In genomic region chr1:155145620-155146019, GRCm38 (mm10) we compare ENCODE assay signal across 8 mouse cellular contexts. TPM values are rescaled to one million over a fixed set of nuclear protein-coding genes. Genes with fewer than 3 reads are reported as not detected.
DNase-seq lines count a peak whose midpoint lies in the region; ATAC-seq and TF ChIP-seq lines count a peak whose summit lies in the region.

No protein-coding gene starts in this region.

- ATAC-seq in limb, embryonic 12.5 days (ENCODE audit: insufficient number of reproducible peaks, insufficient read depth, low FRiP score, low TSS enrichment, low read depth): no peak
- no peak for ATAC-seq in embryonic facial prominence, embryonic 14.5 days (ENCODE audit: low read depth)
- no peak for ATAC-seq in liver, embryonic 14.5 days (ENCODE audit: insufficient read depth)
- no peak for ATAC-seq in stomach, embryonic 14.5 days (ENCODE audit: insufficient number of reproducible peaks, insufficient read depth, low FRiP score, low read depth)

- no peaks in the 10 kb centered on the region for H3K27me3 ChIP-seq in limb, embryonic 12.5 days
- H3K27me3 ChIP-seq in limb, embryonic 10.5 days (ENCODE audit: low read depth, poor library complexity, severe bottlenecking): no peaks in the 10 kb centered on the region
- H3K27me3 ChIP-seq in embryonic facial prominence, embryonic 14.5 days (replicated peaks; ENCODE audit: control insufficient read depth, insufficient read depth, low read length): no peaks in the 10 kb centered on the region
- H3K27me3 ChIP-seq in liver, embryonic 14.5 days (ENCODE audit: control insufficient read depth, insufficient read depth, low read length): no peaks in the 10 kb centered on the region
- H3K27me3 ChIP-seq in stomach, embryonic 14.5 days (ENCODE audit: control insufficient read depth, insufficient read depth, low read length): no peaks in the 10 kb centered on the region

- intact Hi-C loops in left cerebral cortex, adult 2 months (cut with DNase I): no loop called here

- no peak for DNase-seq in limb, embryonic 10.5 days (ENCODE audit: low spot score)
- DNase-seq in embryonic facial prominence, embryonic 14.5 days (ENCODE audit: low spot score): peak; percentile 38
- no peak for DNase-seq in liver, embryonic 14.5 days (ENCODE audit: low read depth in 3 of 3, low spot score in 3 of 3)
- no peak for DNase-seq in left cerebral cortex, adult 18-20 months (ENCODE audit: low spot score in 2 of 2)
- no peak for DNase-seq in left cerebral cortex, adult 2 months (ENCODE audit: extremely low spot score in 1 of 2, low spot score in 2 of 2)
- no peak for DNase-seq in gastrocnemius, postnatal 10 days

- 40% methylated on average over 6 of the region's 6 CpGs for WGBS in limb, embryonic 12.5 days
- 61% methylated on average over 6 of the region's 6 CpGs for WGBS in limb, embryonic 10.5 days
- 41% methylated on average over 6 of the region's 6 CpGs for WGBS in embryonic facial prominence, embryonic 14.5 days
- 21% methylated on average over 6 of the region's 6 CpGs for WGBS in liver, embryonic 14.5 days (ENCODE audit: insufficient replicate concordance)
- WGBS in stomach, embryonic 14.5 days: 22% methylated on average over 6 of the region's 6 CpGs

- TF ChIP-seq CTCF in liver, embryonic 14.5 days (IDR thresholded peaks at IDR 0.05; ENCODE audit: low read depth): no peak
- TF ChIP-seq CTCF in left cerebral cortex, adult 2 months (IDR thresholded peaks at IDR 0.05): no peak

- no peaks in the 10 kb centered on the region for H3K36me3 ChIP-seq in limb, embryonic 12.5 days
- no peaks in the 10 kb centered on the region for H3K36me3 ChIP-seq in limb, embryonic 10.5 days
- no peaks in the 10 kb centered on the region for H3K36me3 ChIP-seq in embryonic facial prominence, embryonic 14.5 days (ENCODE audit: control insufficient read depth, insufficient read depth, low read length)
- H3K36me3 ChIP-seq in liver, embryonic 14.5 days (replicated peaks; ENCODE audit: control insufficient read depth, insufficient read depth, low read depth): no peaks in the 10 kb centered on the region
- H3K36me3 ChIP-seq in stomach, embryonic 14.5 days (ENCODE audit: control insufficient read depth, insufficient read depth, low read length): no peaks in the 10 kb centered on the region

- peak overlapping the region; percentile 37 for H3K4me3 ChIP-seq in limb, embryonic 12.5 days (replicated peaks)
- no peak overlapping the region for H3K4me3 ChIP-seq in limb, embryonic 10.5 days
- H3K4me3 ChIP-seq in embryonic facial prominence, embryonic 14.5 days (ENCODE audit: low read depth, low read length): peak overlapping the region; percentile 50
- H3K4me3 ChIP-seq in liver, embryonic 14.5 days (ENCODE audit: insufficient read depth in 1 of 2, low read depth in 2 of 2, low read length in 2 of 2): no peak overlapping the region
- peak overlapping the region; percentile 33; the same call in 1 of the 2 replicates for H3K4me3 ChIP-seq in stomach, embryonic 14.5 days (ENCODE audit: low read depth, low read length)
- no peak overlapping the region for H3K4me3 ChIP-seq in left cerebral cortex, adult 2 months

- peaks cover 10% of the 10 kb centered on the region; the same call in 1 of the 2 replicates for H3K4me1 ChIP-seq in limb, embryonic 12.5 days (replicated peaks)
- peaks cover 4% of the 10 kb centered on the region for H3K4me1 ChIP-seq in limb, embryonic 10.5 days
- peaks cover 5% of the 10 kb centered on the region; the same call in 1 of the 2 replicates for H3K4me1 ChIP-seq in embryonic facial prominence, embryonic 14.5 days (ENCODE audit: control insufficient read depth, insufficient read depth, low read length)
- no peaks in the 10 kb centered on the region for H3K4me1 ChIP-seq in liver, embryonic 14.5 days (replicated peaks; ENCODE audit: control insufficient read depth in 2 of 2, insufficient read depth in 2 of 2, low read length in 1 of 2)
- H3K4me1 ChIP-seq in stomach, embryonic 14.5 days (ENCODE audit: control insufficient read depth, insufficient read depth, low read length): no peaks in the 10 kb centered on the region

- H3K9me3 ChIP-seq in limb, embryonic 12.5 days: no peaks in the 10 kb centered on the region
- no peaks in the 10 kb centered on the region for H3K9me3 ChIP-seq in limb, embryonic 10.5 days (replicated peaks)
- no peaks in the 10 kb centered on the region for H3K9me3 ChIP-seq in embryonic facial prominence, embryonic 14.5 days (ENCODE audit: control insufficient read depth, low read length)
- H3K9me3 ChIP-seq in liver, embryonic 14.5 days (ENCODE audit: control insufficient read depth, low read length): no peaks in the 10 kb centered on the region
- no peaks in the 10 kb centered on the region for H3K9me3 ChIP-seq in stomach, embryonic 14.5 days (ENCODE audit: control insufficient read depth, low read depth, low read length)

- H3K27ac ChIP-seq in limb, embryonic 12.5 days: no peak overlapping the region
- no peak overlapping the region for H3K27ac ChIP-seq in limb, embryonic 10.5 days
- no peak overlapping the region; the same call in 1 of the 2 replicates for H3K27ac ChIP-seq in embryonic facial prominence, embryonic 14.5 days (replicated peaks; ENCODE audit: low read depth, low read length)
- H3K27ac ChIP-seq in liver, embryonic 14.5 days: no peak overlapping the region
- H3K27ac ChIP-seq in stomach, embryonic 14.5 days (ENCODE audit: low read length): peak overlapping the region; percentile 0; the same call in 1 of the 2 replicates
- H3K27ac ChIP-seq in left cerebral cortex, adult 2 months: no peak overlapping the region; the same call in 1 of the 2 replicates

- H3K4me2 ChIP-seq in limb, embryonic 12.5 days: peak overlapping the region; percentile 53
- H3K4me2 ChIP-seq in embryonic facial prominence, embryonic 14.5 days (ENCODE audit: low read depth, low read length): peak overlapping the region; percentile 65
- H3K4me2 ChIP-seq in liver, embryonic 14.5 days (ENCODE audit: low read depth): peak overlapping the region; percentile 49
- peak overlapping the region; percentile 49 for H3K4me2 ChIP-seq in stomach, embryonic 14.5 days (replicated peaks; ENCODE audit: low read depth, low read length)

- no peak overlapping the region for H3K9ac ChIP-seq in limb, embryonic 12.5 days (replicated peaks)
- H3K9ac ChIP-seq in embryonic facial prominence, embryonic 14.5 days (ENCODE audit: low read depth, low read length): peak overlapping the region; percentile 67
- H3K9ac ChIP-seq in liver, embryonic 14.5 days (replicated peaks): no peak overlapping the region
- no peak overlapping the region for H3K9ac ChIP-seq in stomach, embryonic 14.5 days (replicated peaks; ENCODE audit: low read depth, low read length)

- TF ChIP-seq EP300 in liver, embryonic 14.5 days (IDR thresholded peaks at IDR 0.05; ENCODE audit: low read depth): no peak

RNA-seq across cellular contexts. Expression of gene Mr1, which starts 1.0 kb away (rescaled TPM):
- polyA plus RNA-seq in limb, embryonic 12.5 days (2016; fragmentation: Nextera tagmentation; extraction: Ambion mirVana): 4.0 and 5.0 TPM in 2 replicates
- polyA plus RNA-seq in limb, embryonic 10.5 days (2016; fragmentation: Nextera tagmentation; extraction: Ambion mirVana): 0.62 and 1.5 TPM in 2 replicates
- 6.8 and 7.9 TPM in 2 replicates for polyA plus RNA-seq in embryonic facial prominence, embryonic 14.5 days (2014; fragmentation: Nextera tagmentation; extraction: Ambion mirVana)
- polyA plus RNA-seq in liver, embryonic 14.5 days (2012; rRNA removed): 0.28 and 0.37 TPM in 2 replicates
- 0.27 and 0.52 TPM in 2 replicates for polyA plus RNA-seq in liver, embryonic 14.5 days (2014; fragmentation: Nextera tagmentation; extraction: Ambion mirVana)
- 11.0 and 13.5 TPM in 2 replicates for polyA plus RNA-seq in stomach, embryonic 14.5 days (2014; fragmentation: Nextera tagmentation; extraction: Ambion mirVana)
- 1 to 10 TPM; 3.2 to 3.6 TPM for total RNA-seq in left cerebral cortex, adult 18-20 months (2021)
- total RNA-seq in left cerebral cortex, adult 2 months (2021): 1 to 10 TPM; 2.1 to 3.1 TPM
- total RNA-seq in gastrocnemius, postnatal 10 days (2021): 1 to 10 TPM; 6.3 to 9.0 TPM

RNA-seq across cellular contexts. Expression of gene Stx6, which starts 12.9 kb away (rescaled TPM):
- polyA plus RNA-seq in limb, embryonic 12.5 days (2016; fragmentation: Nextera tagmentation; extraction: Ambion mirVana): 112 and 113 TPM in 2 replicates
- 83.1 and 95.4 TPM in 2 replicates for polyA plus RNA-seq in limb, embryonic 10.5 days (2016; fragmentation: Nextera tagmentation; extraction: Ambion mirVana)
- polyA plus RNA-seq in embryonic facial prominence, embryonic 14.5 days (2014; fragmentation: Nextera tagmentation; extraction: Ambion mirVana): 69.7 and 74.6 TPM in 2 replicates
- polyA plus RNA-seq in liver, embryonic 14.5 days (2012; rRNA removed): 2.8 and 5.8 TPM in 2 replicates
- polyA plus RNA-seq in liver, embryonic 14.5 days (2014; fragmentation: Nextera tagmentation; extraction: Ambion mirVana): 8.9 and 9.4 TPM in 2 replicates
- 80.1 and 81.7 TPM in 2 replicates for polyA plus RNA-seq in stomach, embryonic 14.5 days (2014; fragmentation: Nextera tagmentation; extraction: Ambion mirVana)
- 100 to 1,000 TPM; 116 to 119 TPM for total RNA-seq in left cerebral cortex, adult 18-20 months (2021)
- 100 to 1,000 TPM; 114 to 120 TPM for total RNA-seq in left cerebral cortex, adult 2 months (2021)
- 10 to 100 TPM; 26.8 to 27.4 TPM for total RNA-seq in gastrocnemius, postnatal 10 days (2021)

RNA-seq across cellular contexts. Expression of gene Ier5, which starts 46.2 kb away (rescaled TPM):
- 15.8 and 16.1 TPM in 2 replicates for polyA plus RNA-seq in limb, embryonic 12.5 days (2016; fragmentation: Nextera tagmentation; extraction: Ambion mirVana)
- polyA plus RNA-seq in limb, embryonic 10.5 days (2016; fragmentation: Nextera tagmentation; extraction: Ambion mirVana): 4.5 and 6.9 TPM in 2 replicates
- 9.9 and 11.0 TPM in 2 replicates for polyA plus RNA-seq in embryonic facial prominence, embryonic 14.5 days (2014; fragmentation: Nextera tagmentation; extraction: Ambion mirVana)
- polyA plus RNA-seq in liver, embryonic 14.5 days (2012; rRNA removed): 4.9 and 5.8 TPM in 2 replicates
- polyA plus RNA-seq in liver, embryonic 14.5 days (2014; fragmentation: Nextera tagmentation; extraction: Ambion mirVana): 2.9 and 3.3 TPM in 2 replicates
- 7.1 and 8.2 TPM in 2 replicates for polyA plus RNA-seq in stomach, embryonic 14.5 days (2014; fragmentation: Nextera tagmentation; extraction: Ambion mirVana)
- 10 to 100 TPM; 76.3 to 83.2 TPM for total RNA-seq in left cerebral cortex, adult 18-20 months (2021)
- total RNA-seq in left cerebral cortex, adult 2 months (2021): 10 to 100 TPM; 60.4 to 75.1 TPM
- 1 to 10 TPM; 5.8 to 9.1 TPM for total RNA-seq in gastrocnemius, postnatal 10 days (2021)

Comparison
In these comparisons a context has a peak if more than half of its experiments do, and no peak if none do; other contexts are left out.
1. H3K4me3 ChIP-seq: peak in limb, embryonic 12.5 days (single experiment), embryonic facial prominence, embryonic 14.5 days (single experiment) and stomach, embryonic 14.5 days (single experiment); none in limb, embryonic 10.5 days (single experiment), liver, embryonic 14.5 days (0 of 2) and left cerebral cortex, adult 2 months (single experiment).
2. Peak in every context shown above with its lines, with median percentiles within 50 percentile points of each other: H3K4me2 ChIP-seq.